Mouse (Mus musculus): ENCODE data around the gene Nampt. TPM values are rescaled to one million over a fixed set of nuclear protein-coding genes. Genes with fewer than 3 reads are reported as not detected.
A peak's percentile ranks its signal among the peaks of the same experiment; 100 is the strongest.

Nampt gene
- total RNA-seq, 2 experiments from 2014 or later, result 43.0 to 45.0 TPM

- no peak for DNase-seq (ENCODE audit: low spot score in 2 of 2)
These were observed 76.5 kb downstream of the Nampt start for GRCm38 (mm10) chr12:32895806-32896205.

GRCm38 (mm10) chr12:32896496-32896895 is 77.2 kb downstream of the Nampt start:
- DNase-seq (ENCODE audit: low spot score in 2 of 2), result peak in 1 of 2 experiments; percentile 28

- peak; percentile 89 to 90 for DNase-seq (ENCODE audit: low spot score in 2 of 2)
These were observed 78.1 kb downstream of the Nampt start for GRCm38 (mm10) chr12:32897199-32898120.

- DNase-seq (ENCODE audit: low spot score in 2 of 2), result no peak
These were observed 81.7 kb downstream of the Nampt start for GRCm38 (mm10) chr12:32901005-32901404.

Other genes with a start within 250 kb of the Nampt start
- gene Sypl, start 134.3 kb downstream of the Nampt start, total RNA-seq (2021), result 10 to 100 TPM; 37.2 to 41.0 TPM

Measured in layer of hippocampus, postnatal 14 days (tissue).